Mouse (Mus musculus) heart, adult 2 months (tissue): ENCODE measurements around the gene Ifitm1. TPM values are rescaled to one million over a fixed set of nuclear protein-coding genes. Genes with fewer than 3 reads are reported as not detected.
"Not testable (repeated sequence)": the region's sequence is repeated elsewhere in the genome, so short reads cannot be mapped to it uniquely, and the experiment has no call there.

Source experiments
- DNase-seq, 2 experiments: peaks; one replicate each; pipeline ENCODE4 v3.0.0; 2021
- H3K27ac ChIP-seq: fragments of 200-600 bp; 2 replicates; pipeline ENCODE4 v1.8.1; 2022
- H3K27me3 ChIP-seq: fragments of 200-500 bp; 2 replicates; pipeline ENCODE4 v1.6.1; 2012; ENCODE audit warnings: mild to moderate bottlenecking, low read length, inconsistent platforms, mixed read lengths; ENCODE audit not compliant: control insufficient read depth, insufficient read depth
- H3K36me3 ChIP-seq: fragments of 200-500 bp; 2 replicates; pipeline ENCODE4 v1.6.1; 2012; ENCODE audit warnings: low read length, inconsistent platforms; ENCODE audit not compliant: control insufficient read depth, insufficient read depth
- H3K4me1 ChIP-seq: fragments of 200-500 bp; 2 replicates; pipeline ENCODE4 v1.6.1; 2011; ENCODE audit warnings: low read length; ENCODE audit not compliant: control insufficient read depth, insufficient read depth
- H3K4me3 ChIP-seq: fragments of 200-600 bp; 2 replicates; pipeline ENCODE4 v1.8.1; 2022
- H3K79me2 ChIP-seq: fragments of 200-500 bp; replicated peaks from 2 replicates; pipeline ENCODE4 v1.6.1; 2012; ENCODE audit warnings: mild to moderate bottlenecking, inconsistent platforms, low read length, moderate library complexity, mixed read lengths; ENCODE audit not compliant: control insufficient read depth, insufficient read depth
- H3K9ac ChIP-seq: fragments of 200-500 bp; 2 replicates; pipeline ENCODE4 v1.6.1; 2012; ENCODE audit warnings: low read depth, mild to moderate bottlenecking, control low read depth, inconsistent platforms, low read length, mixed read lengths
- CTCF ChIP-seq: fragments of 200-600 bp; IDR thresholded peaks from 2 replicates; pipeline ENCODE4 v1.8.1; 2022; ENCODE audit warnings: antibody characterized with exemption, mild to moderate bottlenecking, moderate library complexity
- EP300 ChIP-seq: fragments of 200-500 bp; IDR thresholded peaks from 2 replicates; pipeline ENCODE4 v1.6.1; 2011; ENCODE audit warnings: low read depth, low read length, control low read depth; ENCODE audit not compliant: insufficient read depth
- POLR2A ChIP-seq: fragments of 200-500 bp; IDR thresholded peaks from 2 replicates; pipeline ENCODE4 v1.6.1; 2011; ENCODE audit warnings: mild to moderate bottlenecking, low read depth, low read length, control low read depth; ENCODE audit not compliant: insufficient read depth
- WGBS: fragments of 180-500 bp; shearing (Covaris S2); methylation state at CpG from one replicate; pipeline ENCODE4 v1.1.7; 2018; 5-methylcytosine and 5-hydroxymethylcytosine counted together
- intact Hi-C: fragments of 180-260 bp; cut with DNase I; formaldehyde crosslinking; loops from one replicate; pipeline ENCODE4 v1.15.1; 2025
- polyA plus RNA-seq: library from polyadenylated mRNA; depleted of rRNA; stranded (reverse); fragments of >200 nt; gene quantifications from 2 replicates; pipeline ENCODE4 v1.2.3, GENCODE M21; 2012
- total RNA-seq, 2 experiments: library from RNA; stranded (reverse); gene quantifications; 2 replicates each; pipeline ENCODE4 v1.2.3; 2021

The Ifitm1 gene
- total and polyA plus RNA-seq, 3 experiments: 6.1 to 52.2 (median 7.7) TPM

DNA sequence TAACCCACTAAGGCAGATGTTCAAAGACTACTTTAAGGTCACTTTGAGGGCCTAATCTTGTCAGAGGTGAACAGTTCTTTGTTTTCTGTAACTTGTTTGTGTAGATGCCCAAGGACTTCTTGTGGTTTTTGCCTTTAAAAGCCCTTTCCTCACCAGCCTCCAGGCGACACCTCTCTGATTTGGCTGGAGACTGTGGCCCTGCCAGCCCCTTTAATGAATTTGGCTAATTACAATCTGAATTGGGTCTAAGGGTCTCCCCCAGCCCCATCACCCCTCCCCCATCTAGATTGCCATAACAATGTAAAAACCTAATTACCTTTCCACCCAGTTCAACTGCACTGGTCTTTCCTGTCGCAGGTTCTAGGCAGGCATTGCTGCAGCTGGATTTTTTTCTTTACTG lies 4.3 kb upstream of the Ifitm1 start:
- no peaks in the 10 kb centered on the region for H3K79me2 ChIP-seq
- intact Hi-C loops: no loop called here

DNA sequence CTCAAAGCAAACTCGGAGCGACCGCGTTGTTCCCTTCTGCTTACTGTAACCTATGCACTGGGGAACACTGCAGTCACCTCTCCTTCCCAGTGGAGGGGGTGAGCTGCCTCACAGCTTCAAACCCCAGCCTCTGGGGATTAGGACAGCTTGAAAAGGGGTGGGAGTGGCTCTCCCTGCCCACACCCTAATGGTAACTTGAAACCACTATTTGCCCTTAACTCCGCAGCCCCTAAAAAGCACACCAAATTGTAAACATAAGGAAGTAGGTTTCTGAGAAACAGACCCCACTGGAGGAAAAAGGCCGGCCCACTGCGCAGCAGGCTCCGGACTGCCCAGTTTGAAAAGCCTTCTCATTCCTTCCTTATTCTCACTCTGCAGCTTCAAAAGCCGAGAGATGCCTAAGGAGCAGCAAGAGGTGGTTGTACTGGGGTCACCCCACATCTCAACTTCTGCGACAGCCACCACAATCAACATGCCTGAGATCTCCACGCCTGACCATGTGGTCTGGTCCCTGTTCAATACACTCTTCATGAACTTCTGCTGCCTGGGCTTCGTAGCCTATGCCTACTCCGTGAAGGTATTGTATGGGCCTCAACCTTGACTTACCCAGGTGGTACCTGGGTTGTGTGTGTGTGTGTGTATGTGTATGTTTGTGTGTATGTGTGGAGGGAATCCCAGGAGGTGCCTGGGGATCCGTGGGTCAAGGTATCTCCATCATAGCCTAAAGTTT lies 1.0 kb downstream of the Ifitm1 start:
- no peaks in the 10 kb centered on the region for H3K27me3 ChIP-seq
- H3K36me3 ChIP-seq: no peaks in the 10 kb centered on the region
- WGBS: 34% methylated on average over 14 of the region's 14 CpGs
- H3K27ac ChIP-seq: no peak overlapping the region
- DNase-seq: no peak
- H3K4me1 ChIP-seq: peaks cover 7% of the 10 kb centered on the region
- H3K79me2 ChIP-seq: no peaks in the 10 kb centered on the region
- peak overlapping the region; percentile 62 for H3K9ac ChIP-seq
- TF ChIP-seq EP300 (no peak), POLR2A (no peak), CTCF (no peak)
- intact Hi-C loops: no loop called here
- H3K4me3 ChIP-seq: no peak overlapping the region

More for the DNA sequence above, 4.3 kb upstream of the Ifitm1 start:
- TF ChIP-seq EP300: no peak
- Histone ChIP-seq H3K9ac (no peak overlapping the region), H3K27ac (no peak overlapping the region), H3K27me3 (no peaks in the 10 kb centered on the region), H3K4me3 (no peak overlapping the region), H3K36me3 (peaks cover 3% of the 10 kb centered on the region; the same call in 1 of the 2 replicates), H3K4me1 (peaks cover 2% of the 10 kb centered on the region)
- DNase-seq: no peak
- 83% methylated on average over 2 of the region's 2 CpGs for WGBS

DNA sequence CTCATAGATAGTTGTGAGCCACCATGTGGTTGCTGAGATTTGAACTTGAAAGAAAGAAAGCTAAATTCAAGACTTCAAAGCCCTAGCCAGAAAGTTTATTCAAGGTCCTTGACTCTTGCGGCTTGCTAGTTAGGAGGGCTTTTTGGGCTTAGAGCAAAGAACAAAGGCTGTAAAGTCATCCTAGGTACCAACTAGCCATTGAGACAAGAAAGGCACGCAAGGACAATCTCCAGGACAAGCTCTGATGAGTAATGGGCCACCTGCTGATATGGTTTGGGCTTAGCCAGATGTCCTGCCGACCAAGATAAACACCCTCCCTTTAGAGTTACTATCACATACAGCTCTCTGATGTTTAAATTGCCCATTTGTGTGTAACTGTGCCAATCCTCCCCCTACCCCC lies 1.7 kb downstream of the Ifitm1 start:
- 42% methylated on average over 3 of the region's 3 CpGs for WGBS
- H3K9ac ChIP-seq, H3K27me3 ChIP-seq, H3K4me1 ChIP-seq, H3K36me3 ChIP-seq, DNase-seq, H3K4me3 ChIP-seq, H3K79me2 ChIP-seq, intact Hi-C loops, H3K27ac ChIP-seq: not testable (repeated sequence)

GRCm38 (mm10) chr7:140970931-140971330 lies 3.9 kb downstream of the Ifitm1 start:
- Histone ChIP-seq H3K36me3 (no peaks in the 10 kb centered on the region), H3K27ac (peak overlapping the region; percentile 76), H3K9ac (no peak overlapping the region), H3K79me2 (no peaks in the 10 kb centered on the region), H3K27me3 (no peaks in the 10 kb centered on the region), H3K4me3 (no peak overlapping the region), H3K4me1 (peaks cover 7% of the 10 kb centered on the region)
- DNase-seq: peak in 1 of 2 experiments; percentile 32
- intact Hi-C loops: loop anchor here (2.0 to 5.0 kb wide), 2 partner anchors 30 to 36 kb away; partner anchors contain the start of gene Pgghg
- WGBS: 33% methylated on average over 7 of the region's 7 CpGs
- TF ChIP-seq EP300: no peak
- no peak for TF ChIP-seq CTCF
- TF ChIP-seq POLR2A: no peak

GRCm38 (mm10) chr7:140971479-140972171 lies 4.6 kb downstream of the Ifitm1 start:
- Histone ChIP-seq H3K9ac (peak overlapping the region; percentile 18; the same call in 1 of the 2 replicates), H3K36me3 (no peaks in the 10 kb centered on the region), H3K27me3 (no peaks in the 10 kb centered on the region), H3K27ac (peak overlapping the region; percentile 76), H3K4me3 (no peak overlapping the region), H3K4me1 (peaks cover 7% of the 10 kb centered on the region), H3K79me2 (no peaks in the 10 kb centered on the region)
- WGBS: 40% methylated on average over 8 of the region's 8 CpGs
- TF ChIP-seq CTCF: no peak
- TF ChIP-seq EP300: 0 out of 2 replicates have a peak, but pooled peaks have one; percentile 28
- intact Hi-C loops: loop anchor here (2.0 to 5.0 kb wide), 2 partner anchors 31 to 36 kb away; partner anchors contain the start of gene Pgghg
- DNase-seq: peak; percentile 52 to 63
